Mouse (Mus musculus) lung, embryonic 14.5 days (tissue): ENCODE data around the gene Vps29. TPM values are rescaled to one million over a fixed set of nuclear protein-coding genes. Genes with fewer than 3 reads are reported as not detected.

Source experiments
- ATAC-seq: fragments of 200-750 bp; cut with Nextera tagmentation; 2 replicates; pipeline ENCODE4 v1.8.0; 2017; ENCODE audit warnings: mild to moderate bottlenecking, moderate TSS enrichment, moderate library complexity; ENCODE audit not compliant: insufficient read depth
- DNase-seq: peaks from one replicate; pipeline ENCODE4 v3.0.0-alpha.2; 2015
- H3K27ac ChIP-seq: fragments of 300-500 bp; sonication (generic); 2 replicates; pipeline ENCODE4 v1.5.1; 2014; ENCODE audit warnings: low read depth, mild to moderate bottlenecking, moderate library complexity
- H3K27me3 ChIP-seq: fragments of 300-500 bp; sonication (generic); 2 replicates; pipeline ENCODE4 v1.6.1; 2014; ENCODE audit warnings: low read length, control low read depth; ENCODE audit not compliant: insufficient read depth
- H3K36me3 ChIP-seq: fragments of 300-500 bp; sonication (generic); 2 replicates; pipeline ENCODE4 v1.6.1; 2014; ENCODE audit warnings: control low read depth; ENCODE audit not compliant: insufficient read depth
- H3K4me1 ChIP-seq: fragments of 300-500 bp; sonication (generic); 2 replicates; pipeline ENCODE4 v1.6.1; 2014; ENCODE audit warnings: antibody characterized with exemption, control low read depth; ENCODE audit not compliant: insufficient read depth
- H3K4me2 ChIP-seq: fragments of 300-500 bp; sonication (generic); 2 replicates; pipeline ENCODE4 v1.6.1; 2014; ENCODE audit warnings: mild to moderate bottlenecking
- H3K4me3 ChIP-seq: fragments of 300-500 bp; sonication (generic); 2 replicates; pipeline ENCODE4 v1.5.1; 2014; ENCODE audit warnings: low read depth, low read length
- H3K9ac ChIP-seq: fragments of 300-500 bp; sonication (generic); 2 replicates; pipeline ENCODE4 v1.6.1; 2014
- H3K9me3 ChIP-seq: fragments of 300-500 bp; sonication (generic); 2 replicates; pipeline ENCODE4 v1.6.1; 2016; ENCODE audit warnings: low read depth, low read length, control low read depth
- CTCF ChIP-seq: IDR thresholded peaks from 2 replicates; pipeline ENCODE4 v1.5.1; 2016; ENCODE audit warnings: antibody characterized with exemption, low read depth
- WGBS: fragments of 180-500 bp; shearing (Covaris S2); extraction: QIAGEN DNeasy Blood & Tissue Kit; methylation state at CpG from one replicate; pipeline ENCODE4 v1.1.7; 2014; 5-methylcytosine and 5-hydroxymethylcytosine counted together
- polyA plus RNA-seq: library from polyadenylated mRNA; unstranded; fragments of >200 nt; fragmentation: Nextera tagmentation; extraction: Ambion mirVana; gene quantifications from 2 replicates; pipeline ENCODE4 v1.2.1, GENCODE M21; 2014

The Vps29 gene
- polyA plus RNA-seq, 1 experiment from 2014 or later = 219 TPM

DNA sequence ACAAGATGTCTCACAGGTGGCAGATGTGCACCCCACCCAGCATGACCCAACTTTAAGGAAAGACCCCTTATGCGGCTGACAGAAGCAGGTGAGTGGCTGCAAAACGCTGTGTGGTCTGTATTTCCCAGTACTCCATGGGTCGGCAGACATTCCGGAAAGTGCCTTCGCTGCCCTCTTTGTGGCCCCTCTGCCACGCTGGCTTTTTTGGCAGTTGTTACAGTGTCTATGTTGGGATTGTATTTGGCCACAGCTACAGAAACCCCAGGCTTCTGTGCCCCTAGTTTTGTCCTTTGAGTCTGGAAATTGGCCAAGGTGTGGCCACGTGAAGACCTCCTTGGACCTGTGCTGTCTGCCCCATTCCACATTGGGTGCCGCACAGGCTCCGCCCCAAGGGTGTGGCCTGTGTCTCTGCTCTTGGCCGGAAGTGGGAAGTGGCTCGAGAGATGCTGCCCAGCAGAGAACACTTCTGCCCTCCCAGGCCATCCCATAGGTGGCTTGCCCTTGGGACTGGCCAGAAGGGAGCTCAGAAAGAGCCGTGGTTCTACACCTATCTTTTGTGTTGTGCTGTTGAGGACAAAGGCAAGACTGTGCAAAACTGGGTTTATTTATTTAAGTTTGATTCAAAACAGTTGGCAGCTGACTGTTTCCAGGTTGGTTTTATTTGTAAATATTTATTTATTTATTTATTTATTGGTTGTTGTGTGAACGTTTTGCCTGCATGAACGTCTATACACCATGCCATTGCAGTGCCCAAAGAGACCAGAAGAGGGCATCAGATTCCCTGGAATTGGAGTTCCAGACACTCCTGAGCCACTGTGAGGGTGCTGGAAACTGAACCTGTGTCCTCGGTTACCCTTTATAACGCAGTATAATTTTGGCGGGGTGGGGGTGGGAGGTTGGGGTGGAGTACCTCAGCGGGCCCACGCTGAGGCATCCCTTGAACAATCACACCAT lies 55.8 kb downstream of the Vps29 start:
- Histone ChIP-seq H3K27me3 (no peaks in the 10 kb centered on the region), H3K36me3 (peaks cover 27% of the 10 kb centered on the region), H3K27ac (no peak overlapping the region), H3K4me3 (no peak overlapping the region), H3K4me1 (no peaks in the 10 kb centered on the region), H3K9me3 (no peaks in the 10 kb centered on the region), H3K4me2 (no peak overlapping the region), H3K9ac (no peak overlapping the region)
- WGBS = 83% methylated on average over 19 of the region's 19 CpGs
- peak; percentile 36 for TF ChIP-seq CTCF
- ATAC-seq = no peak
- peak; percentile 10 for DNase-seq

DNA sequence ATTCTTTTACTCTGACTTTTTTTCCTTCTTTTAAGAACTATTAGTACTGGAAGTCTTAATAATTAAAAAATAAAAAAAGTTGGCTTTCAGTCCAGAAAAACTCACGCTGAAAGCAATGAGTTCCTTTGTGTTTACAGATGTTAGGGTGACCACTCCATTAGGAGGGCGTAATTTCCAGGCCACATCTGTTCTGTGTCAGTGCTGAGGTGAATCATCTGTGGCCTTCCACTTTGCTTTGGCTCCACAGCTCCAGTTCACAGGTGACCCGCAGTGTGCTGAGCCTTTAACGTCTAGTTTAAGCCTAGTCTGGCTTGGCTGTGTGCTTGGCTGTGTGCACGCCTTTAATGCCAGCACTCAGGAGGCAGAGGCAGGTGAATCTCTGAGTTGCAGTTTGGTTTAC lies 57.7 kb downstream of the Vps29 start:
- Histone ChIP-seq H3K4me3 (no peak overlapping the region), H3K27me3 (no peaks in the 10 kb centered on the region), H3K4me2 (no peak overlapping the region), H3K27ac (no peak overlapping the region), H3K9ac (no peak overlapping the region), H3K36me3 (peaks cover 8% of the 10 kb centered on the region), H3K4me1 (no peaks in the 10 kb centered on the region), H3K9me3 (no peaks in the 10 kb centered on the region)
- TF ChIP-seq CTCF = no peak
- no peak for DNase-seq
- no peak for ATAC-seq
- 67% methylated on average over 5 of the region's 5 CpGs for WGBS

DNA sequence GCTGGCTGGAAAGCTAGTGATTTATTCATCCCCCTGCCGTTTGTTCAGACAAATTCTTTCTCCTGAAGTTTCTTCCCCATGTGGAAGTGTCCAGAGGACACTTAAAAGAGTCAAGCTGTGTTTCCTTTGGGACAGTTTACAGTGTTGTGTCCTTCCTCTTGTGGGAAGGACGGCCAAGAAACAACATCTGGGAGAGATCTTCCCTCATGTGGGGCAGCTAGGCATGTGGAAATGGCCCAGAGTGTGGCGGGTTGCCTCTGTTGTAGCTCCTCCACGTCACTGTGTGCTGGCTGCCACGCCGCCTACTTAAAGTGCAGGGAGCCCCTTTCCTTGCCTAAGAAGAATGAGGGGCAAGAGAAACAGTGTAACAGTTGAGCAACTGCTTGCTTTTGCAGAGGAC lies 58.7 kb downstream of the Vps29 start:
- Histone ChIP-seq H3K9ac (no peak overlapping the region), H3K4me3 (no peak overlapping the region), H3K4me1 (no peaks in the 10 kb centered on the region), H3K36me3 (no peaks in the 10 kb centered on the region), H3K27ac (no peak overlapping the region), H3K9me3 (no peaks in the 10 kb centered on the region), H3K27me3 (no peaks in the 10 kb centered on the region), H3K4me2 (no peak overlapping the region)
- peak; percentile 73 for DNase-seq
- WGBS = 30% methylated on average over 6 of the region's 6 CpGs
- no peak for TF ChIP-seq CTCF
- peak; percentile 74 for ATAC-seq

DNA sequence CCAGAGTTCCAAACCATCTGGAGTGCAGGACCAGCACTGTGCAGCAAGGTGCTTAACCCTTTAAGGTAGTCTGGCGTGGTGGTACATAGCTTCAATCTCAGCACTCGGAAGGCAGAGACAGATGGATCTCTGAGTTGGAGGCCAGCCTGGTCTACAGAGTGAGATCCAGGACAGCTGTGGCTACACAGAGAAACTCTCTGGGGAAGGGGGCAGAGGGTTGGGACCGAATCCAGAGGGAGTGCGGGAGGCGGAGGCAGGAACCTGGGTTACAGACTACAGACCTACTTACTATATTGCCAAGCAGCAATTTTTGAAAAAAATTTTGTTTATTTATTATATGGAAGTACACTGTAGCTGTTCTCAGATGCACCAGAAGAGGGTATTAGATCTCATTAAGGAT lies 60.2 kb downstream of the Vps29 start:
- no peak for TF ChIP-seq CTCF
- no peak for ATAC-seq

More for the DNA sequence above, 60.2 kb downstream of the Vps29 start:
- Histone ChIP-seq H3K27me3 (no peaks in the 10 kb centered on the region), H3K4me3 (no peak overlapping the region), H3K9ac (no peak overlapping the region), H3K4me1 (no peaks in the 10 kb centered on the region), H3K36me3 (no peaks in the 10 kb centered on the region), H3K27ac (no peak overlapping the region), H3K9me3 (no peaks in the 10 kb centered on the region), H3K4me2 (no peak overlapping the region)
- 85% methylated on average over 5 of the region's 5 CpGs for WGBS
- no peak for DNase-seq

Other genes starting within 250 kb of the Vps29 start
- gene Ccdc63, start 213.5 kb upstream of the Vps29 start, polyA plus RNA-seq = 0.33 TPM in 1 of 2 replicates, not detected in the other
- gene Ppp1cc, start 196.1 kb upstream of the Vps29 start, polyA plus RNA-seq = 276 and 293 TPM in 2 replicates
- 6.1 and 8.2 TPM in 2 replicates for gene Hvcn1, start 147.6 kb upstream of the Vps29 start, polyA plus RNA-seq
- gene Tctn1, start 89.9 kb upstream of the Vps29 start, polyA plus RNA-seq = 5.7 and 6.9 TPM in 2 replicates
- gene Pptc7, start 70.0 kb upstream of the Vps29 start, polyA plus RNA-seq = 9.5 and 10.1 TPM in 2 replicates
- 5.3 and 6.4 TPM in 2 replicates for gene Rad9b, start 136 bp upstream of the Vps29 start, polyA plus RNA-seq
- 72.1 and 75.5 TPM in 2 replicates for gene Gpn3, start 17.5 kb downstream of the Vps29 start, polyA plus RNA-seq
- 74.4 and 77.3 TPM in 2 replicates for gene Fam216a, start 18.0 kb downstream of the Vps29 start, polyA plus RNA-seq
- gene Arpc3, start 37.5 kb downstream of the Vps29 start, polyA plus RNA-seq = 45.7 and 48.7 TPM in 2 replicates
- 26.8 and 31.9 TPM in 2 replicates for gene Anapc7, start 67.3 kb downstream of the Vps29 start, polyA plus RNA-seq
- gene Atp2a2, start 147.9 kb downstream of the Vps29 start, polyA plus RNA-seq = 43.8 and 45.5 TPM in 2 replicates